Mouse (Mus musculus) forebrain, embryonic 14.5 days (tissue): ENCODE measurements at regions not wholly inside any gene's neighbourhood (a gene's known extent, or its start where the extent isn't known, plus 50 kb on each side); places are given as distances from the start of the nearest gene placed in this dataset.

ENCODE experiments used
- ATAC-seq: fragments of 200-750 bp; cut with Nextera tagmentation; 2 replicates; pipeline ENCODE4 v1.8.0; 2017; ENCODE audit warnings: mild to moderate bottlenecking, moderate library complexity
- DNase-seq: peaks from one replicate; pipeline ENCODE4 v3.0.0-alpha.2; 2015; ENCODE audit warnings: low spot score
- H3K27ac ChIP-seq: fragments of 300-500 bp; sonication (generic); 2 replicates; pipeline ENCODE4 v1.5.1; 2014; ENCODE audit warnings: low read depth, mild to moderate bottlenecking, control low read depth, low read length, moderate library complexity
- H3K27me3 ChIP-seq: fragments of 300-500 bp; sonication (generic); replicated peaks from 2 replicates; pipeline ENCODE4 v1.6.1; 2014; ENCODE audit warnings: low read length, control low read depth, mixed read lengths; ENCODE audit not compliant: control insufficient read depth, insufficient read depth
- H3K36me3 ChIP-seq: fragments of 300-500 bp; sonication (generic); 2 replicates; pipeline ENCODE4 v1.6.1; 2014; ENCODE audit warnings: low read length, control low read depth; ENCODE audit not compliant: control insufficient read depth, insufficient read depth
- H3K4me1 ChIP-seq: fragments of 300-500 bp; sonication (generic); 2 replicates; pipeline ENCODE4 v1.6.1; 2014; ENCODE audit warnings: antibody characterized with exemption, low read length, control low read depth; ENCODE audit not compliant: control insufficient read depth, insufficient read depth
- H3K4me2 ChIP-seq: fragments of 300-500 bp; sonication (generic); 2 replicates; pipeline ENCODE4 v1.6.1; 2014; ENCODE audit warnings: mild to moderate bottlenecking, control low read depth, low read length
- H3K4me3 ChIP-seq: fragments of 300-500 bp; sonication (generic); 2 replicates; pipeline ENCODE4 v1.5.1; 2014; ENCODE audit warnings: low read depth, low read length, control low read depth
- H3K9ac ChIP-seq: fragments of 300-500 bp; sonication (generic); 2 replicates; pipeline ENCODE4 v1.6.1; 2014; ENCODE audit warnings: mild to moderate bottlenecking, low read length, control low read depth, moderate library complexity
- H3K9me3 ChIP-seq: fragments of 300-500 bp; sonication (generic); replicated peaks from 2 replicates; pipeline ENCODE4 v1.6.1; 2016; ENCODE audit warnings: low read length, control low read depth, mixed read lengths; ENCODE audit not compliant: control insufficient read depth
- WGBS: fragments of 180-500 bp; shearing (Covaris S2); extraction: QIAGEN DNeasy Blood & Tissue Kit; methylation state at CpG from one replicate; pipeline ENCODE4 v1.1.7; 2014; 5-methylcytosine and 5-hydroxymethylcytosine counted together

DNA sequence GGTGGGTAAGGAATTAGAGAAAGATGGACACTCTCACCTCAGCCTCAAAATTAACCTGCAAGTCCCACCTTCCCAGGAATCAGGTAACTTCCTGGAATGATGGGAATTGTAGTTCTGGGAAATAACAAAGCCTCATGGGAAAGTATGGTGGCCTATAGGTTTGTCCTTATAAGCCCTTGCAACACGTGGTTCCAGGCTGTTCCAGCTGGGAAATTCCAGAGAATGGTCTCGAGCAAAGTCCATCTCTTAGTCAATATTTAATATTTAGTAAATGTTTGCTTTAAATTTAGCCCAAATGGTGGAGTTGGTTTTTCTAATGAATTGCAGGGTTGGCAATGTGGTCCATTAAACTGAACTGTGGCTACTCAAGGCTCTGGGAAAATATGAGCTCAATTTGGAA lies 150.5 kb downstream of the Trim29 start:
- no peak for DNase-seq

DNA sequence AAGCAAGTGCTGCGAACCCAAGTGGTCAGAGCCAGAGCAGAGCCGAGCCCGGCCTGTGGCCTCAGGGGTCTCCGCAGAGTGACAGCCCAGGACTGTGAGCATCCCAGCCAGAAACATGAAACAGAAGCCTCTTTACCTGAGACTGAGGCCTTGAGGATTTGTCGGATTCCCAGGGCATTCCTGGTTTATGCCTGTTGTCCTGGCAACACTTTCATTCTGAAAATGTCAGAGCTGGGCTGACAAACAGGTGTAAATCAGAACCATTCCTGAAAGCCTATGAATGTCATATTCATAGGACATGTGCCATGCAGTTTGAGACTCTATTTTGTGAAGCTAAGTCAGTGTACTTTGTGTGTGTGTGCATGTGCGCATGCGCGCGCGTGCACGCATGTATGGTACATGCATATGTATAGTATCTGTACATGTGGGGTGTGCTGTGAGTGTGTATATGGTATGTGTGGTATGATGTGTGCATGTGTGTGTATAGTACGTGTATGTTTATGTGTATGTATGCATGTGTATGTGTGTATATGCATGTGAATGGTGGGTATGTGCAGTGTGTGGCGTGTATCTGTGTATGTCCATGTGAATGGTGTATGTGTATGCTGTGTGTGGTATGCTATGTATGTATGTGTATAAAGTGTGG lies 152.9 kb downstream of the Trim29 start:
- Histone ChIP-seq H3K9ac (no peak overlapping the region), H3K27ac (no peak overlapping the region), H3K9me3 (no peaks in the 10 kb centered on the region), H3K4me1 (0 out of 2 replicates have a peak, but pooled peaks cover 2% of the 10 kb centered on the region), H3K4me3 (no peak overlapping the region), H3K4me2 (no peak overlapping the region), H3K36me3 (no peaks in the 10 kb centered on the region), H3K27me3 (no peaks in the 10 kb centered on the region)
- DNase-seq, result no peak
- WGBS, result 91% methylated on average over 13 of the region's 13 CpGs
- ATAC-seq, result no peak

More for the DNA sequence above, 150.5 kb downstream of the Trim29 start:
- no peak overlapping the region for H3K27ac ChIP-seq
- no peaks in the 10 kb centered on the region for H3K27me3 ChIP-seq
- H3K4me1 ChIP-seq, result 0 out of 2 replicates have a peak, but pooled peaks cover 2% of the 10 kb centered on the region
- H3K4me3 ChIP-seq, result no peak overlapping the region
- no peak for ATAC-seq
- H3K9ac ChIP-seq, result no peak overlapping the region
- H3K9me3 ChIP-seq, result no peaks in the 10 kb centered on the region
- 61% methylated on average over 2 of the region's 2 CpGs for WGBS
- H3K4me2 ChIP-seq, result no peak overlapping the region
- no peaks in the 10 kb centered on the region for H3K36me3 ChIP-seq

DNA sequence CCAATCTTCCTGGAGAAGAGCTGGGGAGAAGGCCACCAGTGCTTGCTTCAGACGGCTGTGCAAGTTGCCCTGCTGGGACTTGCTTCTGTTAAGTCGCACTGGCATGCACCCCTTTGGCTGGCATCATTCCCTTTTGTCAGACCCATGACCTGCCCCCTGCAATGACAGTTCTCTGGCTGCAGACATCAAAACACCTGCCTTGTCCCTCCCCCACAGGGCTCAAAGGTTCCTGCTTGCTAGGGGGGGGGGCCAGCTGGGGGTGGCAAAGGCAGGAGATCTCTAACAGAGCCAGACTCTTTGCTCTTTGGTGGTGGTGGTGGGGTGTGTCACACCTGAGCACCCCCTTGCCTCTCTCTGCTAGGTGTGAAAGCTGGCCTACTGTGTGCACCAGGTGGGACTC lies 154.5 kb downstream of the Trim29 start:
- DNase-seq, result no peak
- H3K4me3 ChIP-seq, result no peak overlapping the region
- H3K36me3 ChIP-seq, result no peaks in the 10 kb centered on the region
- no peak overlapping the region for H3K4me2 ChIP-seq
- H3K9me3 ChIP-seq, result no peaks in the 10 kb centered on the region
- 47% methylated on average over 2 of the region's 2 CpGs for WGBS
- no peaks in the 10 kb centered on the region for H3K27me3 ChIP-seq
- no peak overlapping the region for H3K9ac ChIP-seq
- H3K27ac ChIP-seq, result no peak overlapping the region
- no peak for ATAC-seq
- H3K4me1 ChIP-seq, result 0 out of 2 replicates have a peak, but pooled peaks cover 2% of the 10 kb centered on the region

DNA sequence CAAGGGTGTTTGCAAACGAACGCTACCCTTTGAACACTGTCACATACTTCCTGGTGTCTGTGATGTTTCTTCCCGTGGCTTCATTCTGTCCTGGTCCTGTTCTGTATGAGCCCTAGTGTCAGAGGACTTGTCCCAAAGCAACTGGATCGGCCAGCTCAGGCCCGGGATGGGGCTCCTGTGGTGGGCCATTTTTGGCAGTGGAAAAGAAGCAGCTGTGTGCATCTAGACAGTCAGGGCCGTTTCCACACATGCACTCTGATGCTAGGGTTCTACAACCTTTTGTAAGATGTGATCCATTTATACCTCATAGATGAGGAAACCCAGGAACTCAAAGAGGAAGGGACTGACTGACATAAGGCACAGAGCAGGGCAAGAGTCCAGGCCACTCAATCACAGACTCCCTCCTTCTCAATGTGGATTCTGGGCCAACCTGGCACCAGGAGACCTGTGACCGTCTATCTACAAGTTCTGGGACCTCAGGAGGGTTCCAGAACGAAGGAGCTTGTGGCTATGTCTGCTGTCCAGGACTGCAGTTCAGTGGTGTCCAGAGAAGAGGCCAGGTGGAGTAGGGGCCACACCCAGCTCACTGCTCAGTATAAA lies 155.2 kb downstream of the Trim29 start:
- no peaks in the 10 kb centered on the region for H3K36me3 ChIP-seq
- no peak overlapping the region for H3K4me2 ChIP-seq
- H3K4me1 ChIP-seq, result 0 out of 2 replicates have a peak, but pooled peaks cover 2% of the 10 kb centered on the region
- H3K27ac ChIP-seq, result no peak overlapping the region
- 71% methylated on average over 8 of the region's 8 CpGs for WGBS
- no peaks in the 10 kb centered on the region for H3K27me3 ChIP-seq
- no peak overlapping the region for H3K4me3 ChIP-seq
- no peak overlapping the region for H3K9ac ChIP-seq
- ATAC-seq, result no peak
- no peaks in the 10 kb centered on the region for H3K9me3 ChIP-seq
- DNase-seq, result no peak

DNA sequence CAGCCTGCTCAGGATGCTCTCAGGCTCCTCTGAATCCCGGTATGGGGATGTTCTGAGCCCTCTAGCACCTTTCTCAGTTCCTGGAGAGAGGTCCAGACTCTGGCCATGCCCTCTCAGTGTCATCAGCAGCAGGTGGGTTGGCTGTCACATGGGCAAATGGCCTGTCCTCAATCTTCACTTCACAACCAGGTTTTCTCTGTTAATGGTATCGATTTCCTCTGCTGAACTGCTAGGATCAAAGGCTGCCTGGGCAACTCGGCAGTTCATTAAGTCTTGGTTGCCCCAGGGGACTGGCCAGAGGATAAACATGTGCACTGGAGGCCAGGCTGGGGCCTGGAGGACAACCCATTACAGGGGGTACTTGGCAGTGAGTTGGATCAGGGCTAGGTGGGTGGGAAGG lies 156.2 kb downstream of the Trim29 start:
- ATAC-seq, result no peak

DNA sequence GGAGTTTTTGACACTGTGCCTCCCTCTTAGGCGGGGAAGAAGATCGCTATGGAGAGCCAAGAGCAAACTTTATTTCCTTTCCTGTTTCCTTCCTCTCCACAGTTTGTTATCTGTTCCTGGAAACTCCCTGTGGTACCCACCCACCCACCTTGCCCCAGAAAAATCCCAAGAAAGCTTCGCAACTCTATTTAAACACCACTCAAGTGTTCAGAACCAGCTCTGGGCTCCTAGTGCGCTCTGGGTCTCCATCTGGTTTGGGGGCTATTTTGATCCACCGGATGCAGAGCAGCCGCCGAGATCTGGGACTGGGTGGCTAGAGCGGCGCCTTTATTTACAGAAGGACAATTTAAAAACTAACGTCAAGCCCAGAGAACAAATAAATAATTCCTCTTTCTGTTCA lies 158.6 kb downstream of the Trim29 start:
- H3K36me3 ChIP-seq, result no peaks in the 10 kb centered on the region
- no peaks in the 10 kb centered on the region for H3K9me3 ChIP-seq
- no peak overlapping the region for H3K4me3 ChIP-seq
- H3K4me1 ChIP-seq, result peaks cover 19% of the 10 kb centered on the region; the same call in 1 of the 2 replicates
- H3K9ac ChIP-seq, result no peak overlapping the region
- no peak for ATAC-seq
- no peak for DNase-seq
- no peaks in the 10 kb centered on the region for H3K27me3 ChIP-seq
- WGBS, result 89% methylated on average over 10 of the region's 10 CpGs
- H3K27ac ChIP-seq, result no peak overlapping the region
- H3K4me2 ChIP-seq, result no peak overlapping the region

More for the DNA sequence above, 156.2 kb downstream of the Trim29 start:
- Histone ChIP-seq H3K9ac (no peak overlapping the region), H3K4me2 (no peak overlapping the region), H3K9me3 (no peaks in the 10 kb centered on the region), H3K4me3 (no peak overlapping the region), H3K27me3 (no peaks in the 10 kb centered on the region), H3K4me1 (0 out of 2 replicates have a peak, but pooled peaks cover 2% of the 10 kb centered on the region), H3K27ac (no peak overlapping the region), H3K36me3 (no peaks in the 10 kb centered on the region)
- DNase-seq, result no peak
- WGBS, result 58% methylated on average over 3 of the region's 3 CpGs

DNA sequence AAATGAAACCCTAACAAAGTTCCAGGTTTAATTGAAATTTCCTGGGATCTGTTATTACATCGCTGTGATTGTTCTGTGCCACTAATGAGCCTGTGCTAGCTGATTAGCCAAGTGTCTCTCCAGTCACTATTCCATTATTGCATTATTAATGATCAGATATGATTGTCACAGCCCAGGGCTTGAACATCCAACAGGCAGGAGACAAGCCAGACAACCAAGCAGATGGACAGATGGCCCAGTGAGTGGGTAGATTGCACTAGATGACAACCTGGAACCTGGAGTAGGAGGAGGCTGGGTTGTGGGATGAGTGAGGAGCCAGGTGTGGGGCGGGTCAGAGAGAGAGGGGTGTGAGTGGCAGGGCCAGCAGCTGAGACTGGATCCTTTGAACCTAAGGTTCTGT lies 161.6 kb downstream of the Trim29 start:
- peaks cover 21% of the 10 kb centered on the region; the same call in 1 of the 2 replicates for H3K4me1 ChIP-seq
- no peaks in the 10 kb centered on the region for H3K36me3 ChIP-seq
- no peak overlapping the region for H3K4me3 ChIP-seq
- H3K27ac ChIP-seq, result no peak overlapping the region; the same call in 1 of the 2 replicates
- no peaks in the 10 kb centered on the region for H3K27me3 ChIP-seq
- DNase-seq, result peak; percentile 55
- 52% methylated on average over 2 of the region's 2 CpGs for WGBS
- H3K9ac ChIP-seq, result no peak overlapping the region
- no peaks in the 10 kb centered on the region for H3K9me3 ChIP-seq
- peak; percentile 23; the same call in 1 of the 2 replicates for ATAC-seq
- H3K4me2 ChIP-seq, result no peak overlapping the region

DNA sequence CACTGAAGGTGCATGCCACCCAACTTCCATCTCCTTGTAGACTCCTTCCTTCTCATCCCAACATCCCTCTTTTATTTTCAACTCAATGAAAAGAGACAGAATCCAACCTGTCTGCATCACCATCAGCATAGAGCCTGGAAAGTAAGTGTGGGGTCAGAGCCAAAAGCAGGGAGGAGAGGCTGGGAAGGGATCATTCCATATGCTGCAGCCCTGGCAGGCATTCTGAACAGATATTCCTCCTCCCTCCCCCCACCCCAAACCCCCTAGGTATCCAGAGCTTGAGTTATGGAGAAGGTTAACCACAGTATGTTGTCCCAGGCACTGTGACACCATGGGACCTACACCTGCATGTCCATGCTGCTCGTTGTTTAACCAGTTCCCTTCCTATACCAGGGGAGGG lies 162.5 kb downstream of the Trim29 start:
- ATAC-seq, result peak; percentile 62
- H3K4me2 ChIP-seq, result peak overlapping the region; percentile 14; the same call in 1 of the 2 replicates

More for the DNA sequence above, 162.5 kb downstream of the Trim29 start:
- Histone ChIP-seq H3K36me3 (no peaks in the 10 kb centered on the region), H3K9ac (no peak overlapping the region), H3K27ac (peak overlapping the region; percentile 36; the same call in 1 of the 2 replicates), H3K9me3 (no peaks in the 10 kb centered on the region), H3K27me3 (no peaks in the 10 kb centered on the region), H3K4me3 (no peak overlapping the region), H3K4me1 (peaks cover 21% of the 10 kb centered on the region; the same call in 1 of the 2 replicates)
- 64% methylated on average over 1 of the region's 1 CpGs for WGBS
- DNase-seq, result peak; percentile 52
